Mouse (Mus musculus): ENCODE measurements around the gene Aff1.

The Aff1 gene

DNA sequence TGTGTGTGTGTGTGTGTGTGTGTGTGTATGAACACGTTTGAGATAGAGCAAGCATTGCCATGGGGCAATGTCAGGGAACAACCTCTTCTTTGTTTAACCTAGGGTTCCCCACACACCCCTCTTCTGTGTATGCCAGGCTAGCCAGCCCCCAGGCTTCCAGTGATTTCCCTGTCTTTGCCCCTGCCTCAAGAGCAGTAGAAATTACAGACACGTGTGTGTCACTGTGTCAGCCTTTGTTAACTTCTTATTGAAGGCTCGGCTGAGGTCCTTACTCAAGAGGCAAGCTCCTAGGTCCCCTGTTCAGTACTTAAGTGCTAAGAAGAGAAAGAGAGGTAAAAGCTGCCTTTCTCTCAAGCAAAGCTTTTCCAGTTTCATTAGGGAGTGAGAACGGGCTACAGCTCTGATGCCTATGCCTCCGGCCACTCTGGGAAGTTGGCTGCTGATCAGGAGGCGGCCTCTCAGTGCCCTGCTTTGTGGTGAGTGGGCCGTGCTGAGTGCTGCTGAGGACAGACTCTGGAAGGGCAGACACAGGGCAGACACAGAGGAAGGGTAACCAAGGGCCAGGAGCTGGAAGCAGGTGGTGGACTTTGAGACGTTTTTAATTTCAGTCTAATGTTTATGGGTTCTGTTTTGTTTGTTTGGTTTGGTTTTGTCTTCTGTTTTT lies 111.9 kb downstream of the Aff1 start:
- DNase-seq (ENCODE audit: low read depth, low spot score): no peak

GRCm38 (mm10) chr5:103806851-103807578 lies 114.8 kb downstream of the Aff1 start:
- no peak for DNase-seq (ENCODE audit: low read depth, low spot score)

DNA sequence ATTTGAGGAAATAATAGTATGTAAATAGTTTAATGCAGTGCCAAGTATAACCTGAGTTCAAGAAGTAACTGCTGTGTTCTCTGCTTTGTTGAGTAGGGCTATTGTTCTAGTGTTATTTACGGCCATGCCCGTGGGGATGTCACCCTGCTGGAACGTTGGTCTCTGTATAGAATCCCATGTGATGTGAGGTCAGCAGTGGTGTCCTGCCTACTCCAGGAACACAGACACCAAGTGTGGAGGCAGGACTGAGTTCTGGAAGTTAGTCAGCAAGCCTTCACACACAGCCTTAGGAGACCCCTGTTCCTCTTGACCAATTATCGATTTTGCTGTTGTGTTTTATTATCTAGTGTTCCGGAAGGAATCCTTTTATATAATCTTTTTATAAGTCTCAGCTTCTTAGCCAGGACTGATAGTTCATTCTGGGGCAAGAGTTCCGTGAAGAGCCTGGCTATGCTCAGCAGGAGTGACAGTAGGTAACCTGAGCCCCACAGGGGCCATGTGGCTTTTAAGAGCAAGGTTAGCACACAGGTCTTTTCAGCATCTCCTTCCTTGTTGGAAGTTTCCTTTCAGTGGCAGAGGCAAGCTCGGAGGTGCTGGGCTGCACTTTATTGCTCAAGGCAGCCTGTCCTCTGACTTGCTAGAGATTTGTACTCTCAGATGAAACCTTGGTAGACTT lies 115.6 kb downstream of the Aff1 start:
- no peak for DNase-seq (ENCODE audit: low read depth, low spot score)

GRCm38 (mm10) chr5:103809674-103810330 lies 117.6 kb downstream of the Aff1 start:
- no peak for DNase-seq (ENCODE audit: low read depth, low spot score)

DNA sequence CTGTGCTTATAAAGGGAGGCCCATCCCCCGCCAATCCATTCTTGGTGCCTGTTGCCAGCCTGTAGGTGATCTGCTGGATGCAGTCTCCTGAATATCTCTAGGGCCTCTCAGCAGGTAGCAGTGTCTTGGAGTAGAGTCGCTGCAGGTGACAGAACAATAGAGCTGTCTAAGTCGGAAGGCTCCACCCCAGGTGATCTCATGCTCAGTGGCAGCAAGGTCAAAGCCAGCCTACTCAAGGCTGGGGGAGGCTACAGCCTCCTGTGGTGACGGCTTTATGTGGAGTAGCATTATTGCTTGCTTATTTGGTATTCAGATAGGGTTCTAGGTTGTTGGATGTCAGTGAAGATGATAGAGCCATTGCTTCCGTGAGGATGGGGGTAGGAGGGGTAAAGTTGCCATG lies 121.1 kb downstream of the Aff1 start:
- no peak for DNase-seq (ENCODE audit: low read depth, low spot score)

DNA sequence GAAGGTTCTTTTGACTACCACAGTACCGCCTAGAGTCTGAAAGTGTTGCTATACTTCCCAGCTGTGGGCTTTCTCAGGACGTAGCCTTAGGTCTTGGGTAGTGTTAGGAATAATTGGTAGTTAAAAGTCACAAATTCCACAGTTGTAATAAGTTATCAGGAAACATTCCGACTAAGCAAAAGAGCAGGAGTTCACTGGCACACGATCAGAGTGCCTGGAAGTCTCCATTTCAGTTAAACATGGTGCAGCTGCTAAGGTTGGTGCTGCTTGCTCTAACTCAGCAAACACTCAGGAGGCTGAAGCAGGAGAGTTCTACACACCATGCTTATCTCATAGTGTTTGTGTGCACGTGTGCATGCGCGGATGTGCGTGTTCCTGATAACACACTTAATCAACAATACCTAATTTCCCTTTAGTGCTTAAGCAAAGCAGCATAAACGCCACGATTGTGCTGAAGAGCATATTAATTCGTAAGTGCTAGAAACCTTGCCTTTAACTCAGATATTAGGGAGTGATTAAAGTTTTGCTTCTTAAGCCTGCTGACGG lies 121.9 kb downstream of the Aff1 start:
- no peak for DNase-seq (ENCODE audit: low read depth, low spot score)

- no peak for DNase-seq (ENCODE audit: low read depth, low spot score)
Observed at GRCm38 (mm10) chr5:103814551-103815248, 122.5 kb downstream of the Aff1 start.

GRCm38 (mm10) chr5:103815249-103815617 lies 123.1 kb downstream of the Aff1 start:
- DNase-seq (ENCODE audit: low read depth, low spot score): no peak

- no peak for DNase-seq (ENCODE audit: low read depth, low spot score)
Observed at GRCm38 (mm10) chr5:103816718-103817117, 124.5 kb downstream of the Aff1 start.

DNA sequence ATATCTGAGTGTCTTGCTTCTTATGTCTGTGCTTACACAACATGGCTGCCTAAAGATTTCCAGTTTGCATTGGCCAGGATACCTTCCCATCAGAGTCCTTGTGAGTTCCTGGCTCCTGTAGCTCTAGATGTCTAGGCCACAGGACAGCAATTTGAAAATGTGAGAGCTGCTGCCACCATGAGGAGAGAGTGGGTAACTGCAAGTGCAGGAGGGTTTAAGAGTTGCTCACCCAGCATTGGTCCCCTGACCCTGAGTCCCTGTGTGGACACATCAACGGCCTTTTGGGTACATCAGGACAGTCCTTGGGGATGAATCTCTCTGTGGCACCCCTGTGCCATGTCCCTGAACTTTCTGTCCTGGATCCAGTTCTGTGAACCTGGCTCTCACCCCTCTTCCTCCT lies 125.6 kb downstream of the Aff1 start:
- no peak for DNase-seq (ENCODE audit: low read depth, low spot score)

- DNase-seq (ENCODE audit: low read depth, low spot score): no peak
Observed at GRCm38 (mm10) chr5:103818602-103819001, 126.4 kb downstream of the Aff1 start.

GRCm38 (mm10) chr5:103819674-103820073 lies 127.5 kb downstream of the Aff1 start:
- DNase-seq (ENCODE audit: low read depth, low spot score): no peak

GRCm38 (mm10) chr5:103821062-103821461 lies 128.9 kb downstream of the Aff1 start:
- DNase-seq (ENCODE audit: low read depth, low spot score): no peak

- no peak for DNase-seq (ENCODE audit: low read depth, low spot score)
Observed at GRCm38 (mm10) chr5:103821500-103822298, 129.5 kb downstream of the Aff1 start.

GRCm38 (mm10) chr5:103822949-103823348 lies 130.8 kb downstream of the Aff1 start:
- no peak for DNase-seq (ENCODE audit: low read depth, low spot score)

GRCm38 (mm10) chr5:103828304-103828703 lies 136.1 kb downstream of the Aff1 start:
- DNase-seq (ENCODE audit: low read depth, low spot score): no peak

- no peak for DNase-seq (ENCODE audit: low read depth, low spot score)
Observed at GRCm38 (mm10) chr5:103828729-103829128, 136.6 kb downstream of the Aff1 start.

DNA sequence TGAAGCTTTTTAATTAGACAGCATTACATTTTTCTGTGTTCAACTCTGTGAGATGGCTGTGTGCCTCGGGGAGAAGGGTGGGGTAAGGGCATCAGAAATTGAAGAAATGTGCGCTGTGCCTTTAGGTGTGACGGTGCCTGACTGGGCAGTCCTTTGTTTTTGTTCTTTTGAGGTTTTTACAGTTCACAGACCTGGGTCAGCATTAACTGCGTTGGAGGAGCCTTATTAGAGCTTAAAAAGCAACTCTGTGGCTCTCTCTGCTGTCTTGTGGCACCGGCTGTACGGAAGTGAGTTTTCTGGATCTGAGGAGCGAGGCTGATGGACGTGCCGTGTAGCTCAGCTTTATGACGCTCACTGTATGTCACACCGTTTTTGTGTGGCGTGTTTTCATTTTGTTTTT lies 137.0 kb downstream of the Aff1 start:
- no peak for DNase-seq (ENCODE audit: low read depth, low spot score)

- no peak for DNase-seq (ENCODE audit: low read depth, low spot score)
Observed at GRCm38 (mm10) chr5:103830886-103831285, 138.7 kb downstream of the Aff1 start.

DNA sequence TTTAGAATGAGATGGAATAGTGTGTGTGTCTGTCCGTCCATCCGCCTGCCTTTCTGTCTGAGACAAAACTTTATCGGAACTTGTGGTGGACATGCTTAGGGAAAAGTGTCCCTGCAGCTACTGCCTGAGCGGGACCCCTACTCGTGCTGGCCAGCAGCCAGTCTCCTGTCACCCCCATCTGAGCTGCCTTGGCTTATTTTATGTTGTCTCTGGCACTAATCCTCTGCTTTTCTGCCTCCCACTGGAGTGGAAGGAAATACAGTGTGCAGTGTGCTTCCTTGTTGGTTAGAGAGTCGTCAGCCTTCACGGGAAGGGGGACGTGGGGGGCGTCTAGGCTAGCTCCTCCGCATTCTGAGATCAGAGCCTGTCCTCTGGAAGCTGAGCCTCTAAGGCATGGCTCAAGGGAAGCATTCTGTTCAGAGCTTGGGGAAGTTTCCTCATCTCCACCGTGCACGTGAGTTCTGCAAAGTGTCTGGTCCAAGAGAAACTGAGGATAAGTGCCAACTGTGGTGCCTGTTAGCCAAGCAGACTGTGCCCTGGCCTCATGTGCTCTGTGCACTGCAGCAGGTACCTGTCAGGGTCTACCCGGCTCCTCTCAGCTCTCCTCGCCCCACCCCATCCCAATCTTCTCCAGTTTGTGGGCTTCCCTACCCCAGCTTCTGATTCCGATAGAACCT lies 143.4 kb downstream of the Aff1 start:
- DNase-seq (ENCODE audit: low read depth, low spot score): no peak
